Mouse (Mus musculus) liver, postnatal 0 days (tissue): Measurements from ENCODE around the gene Mynn.

Experiments used
- CTCF ChIP-seq: sonication (generic); IDR thresholded peaks from 2 replicates; pipeline ENCODE4 v1.5.1; 2016; ENCODE audit warnings: antibody characterized with exemption, low read depth
- EP300 ChIP-seq: IDR thresholded peaks from 2 replicates; pipeline ENCODE4 v1.6.1; 2016; ENCODE audit warnings: antibody characterized with exemption, low read depth, mild to moderate bottlenecking

DNA sequence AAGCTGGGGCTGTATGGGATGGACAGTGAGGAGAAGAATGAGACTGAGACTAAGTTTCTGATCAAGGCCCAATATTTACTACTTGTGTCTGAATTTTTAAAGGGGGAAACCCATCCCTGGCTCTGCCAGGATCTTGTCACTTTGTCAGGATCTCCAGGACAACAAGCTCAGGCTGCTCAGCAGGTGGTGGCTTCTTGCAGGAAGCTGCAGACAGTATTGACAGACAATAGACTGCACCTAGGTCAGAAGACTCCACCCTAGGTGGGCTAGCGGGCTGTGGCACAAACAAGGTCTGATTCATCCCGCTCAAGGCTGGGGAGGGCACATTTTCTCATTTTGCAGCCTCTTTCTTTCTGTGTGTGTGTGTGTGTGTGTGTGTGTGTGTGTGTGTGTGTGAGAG lies 28.3 kb upstream of the Mynn start:
- TF ChIP-seq CTCF, result no peak
- TF ChIP-seq EP300, result no peak
